Mouse (Mus musculus) embryonic fibroblast, embryonic 13.5 days (primary cell): Measurements from ENCODE around the gene Pou2f3.

Source experiments
- CTCF ChIP-seq: IDR thresholded peaks from 2 replicates; pipeline ENCODE4 v1.5.1; 2011; ENCODE audit warnings: mild to moderate bottlenecking, control low read depth, low read length, moderate library complexity, borderline replicate concordance; ENCODE audit not compliant: insufficient read depth
- POLR2A ChIP-seq: IDR thresholded peaks from 2 replicates; pipeline ENCODE4 v1.6.1; 2011; ENCODE audit warnings: low read depth, mild to moderate bottlenecking, control low read depth, low read length, moderate library complexity

GRCm38 (mm10) chr9:43188309-43189020 lies 21.7 kb downstream of the Pou2f3 start:
- no peak for TF ChIP-seq POLR2A
- TF ChIP-seq CTCF: no peak
